Mouse (Mus musculus): ENCODE measurements around the gene Tmc5. TPM values are rescaled to one million over a fixed set of nuclear protein-coding genes. Genes with fewer than 3 reads are reported as not detected.

Tmc5 gene
- polyA plus RNA-seq, 2 experiments = not detected

- TF ChIP-seq EP300 (IDR thresholded peaks at IDR 0.05; ENCODE audit: low read depth) (no peak), CTCF (IDR thresholded peaks at IDR 0.05; ENCODE audit: low read depth) (no peak)
- no peak within 1 kb of the TSS for H3K27ac ChIP-seq
- peak; percentile 50; the same call in 1 of the 2 replicates for ATAC-seq (ENCODE audit: insufficient read depth)
These were observed 12.7 kb upstream of the Tmc5 start, which contains the start of gene Tmc7 for GRCm38 (mm10) chr7:118584257-118584907. Gene Tmc7 (minus strand): TSS chr7:118584736.

GRCm38 (mm10) chr7:118584926-118585325 lies 12.2 kb upstream of the Tmc5 start:
- DNase-seq (ENCODE audit: low read depth in 3 of 3, low spot score in 3 of 3) (no peak), ATAC-seq (ENCODE audit: insufficient read depth) (no peak)
- no peak for TF ChIP-seq EP300 (IDR thresholded peaks at IDR 0.05; ENCODE audit: low read depth)
- no peak for TF ChIP-seq CTCF (IDR thresholded peaks at IDR 0.05; ENCODE audit: low read depth)
- H3K4me2 ChIP-seq (ENCODE audit: low read depth) = peak overlapping the region; percentile 59
- H3K27me3 ChIP-seq (ENCODE audit: control insufficient read depth, insufficient read depth, low read length) = no peaks in the 10 kb centered on the region; the same call in 1 of the 2 replicates
- no peak overlapping the region for H3K27ac ChIP-seq
- WGBS (ENCODE audit: insufficient replicate concordance) = 49% methylated on average over 5 of the region's 5 CpGs
- no peaks in the 10 kb centered on the region for H3K4me1 ChIP-seq (replicated peaks; ENCODE audit: control insufficient read depth in 2 of 2, insufficient read depth in 2 of 2, low read length in 1 of 2)
- H3K4me3 ChIP-seq (ENCODE audit: insufficient read depth in 1 of 2, low read depth in 2 of 2, low read length in 2 of 2) = peak overlapping the region in 1 of 2 experiments; percentile 42; a peak in 2 of 4 replicates
- no peak overlapping the region for H3K9ac ChIP-seq (replicated peaks)
- H3K36me3 ChIP-seq (replicated peaks; ENCODE audit: control insufficient read depth, insufficient read depth, low read depth) = no peaks in the 10 kb centered on the region
- H3K9me3 ChIP-seq (ENCODE audit: control insufficient read depth, low read length) = no peaks in the 10 kb centered on the region

More at GRCm38 (mm10) chr7:118584257-118584907, 12.7 kb upstream of the Tmc5 start, which contains the start of gene Tmc7:
- no peak for DNase-seq (ENCODE audit: low read depth in 3 of 3, low spot score in 3 of 3)
- H3K9ac ChIP-seq (replicated peaks) = 0 out of 2 replicates have a peak within 1 kb of the TSS, but pooled peaks have one; percentile 5
- H3K27me3 ChIP-seq (ENCODE audit: control insufficient read depth, insufficient read depth, low read length) = no peaks in the 10 kb centered on the region; the same call in 1 of the 2 replicates
- no peaks in the 10 kb centered on the region for H3K9me3 ChIP-seq (ENCODE audit: control insufficient read depth, low read length)
- H3K4me1 ChIP-seq (replicated peaks; ENCODE audit: control insufficient read depth in 2 of 2, insufficient read depth in 2 of 2, low read length in 1 of 2) = no peaks in the 10 kb centered on the region
- WGBS (ENCODE audit: insufficient replicate concordance) = 1% methylated on average over 50 of the region's 51 CpGs
- H3K4me2 ChIP-seq (ENCODE audit: low read depth) = peak within 1 kb of the TSS; percentile 59
- no peaks in the 10 kb centered on the region for H3K36me3 ChIP-seq (replicated peaks; ENCODE audit: control insufficient read depth, insufficient read depth, low read depth)
- H3K4me3 ChIP-seq (ENCODE audit: insufficient read depth in 1 of 2, low read depth in 2 of 2, low read length in 2 of 2) = peak within 1 kb of the TSS; percentile 42 to 51

- no peak overlapping the region for H3K4me2 ChIP-seq (ENCODE audit: low read depth)
- no peaks in the 10 kb centered on the region for H3K4me1 ChIP-seq (replicated peaks; ENCODE audit: control insufficient read depth in 2 of 2, insufficient read depth in 2 of 2, low read length in 1 of 2)
- H3K9ac ChIP-seq (replicated peaks) = no peak overlapping the region
- ATAC-seq (ENCODE audit: insufficient read depth) (no peak), DNase-seq (ENCODE audit: low read depth in 3 of 3, low spot score in 3 of 3) (no peak)
- no peak overlapping the region for H3K4me3 ChIP-seq (ENCODE audit: insufficient read depth in 1 of 2, low read depth in 2 of 2, low read length in 2 of 2)
- no peaks in the 10 kb centered on the region for H3K9me3 ChIP-seq (ENCODE audit: control insufficient read depth, low read length)
- TF ChIP-seq CTCF (IDR thresholded peaks at IDR 0.05; ENCODE audit: low read depth) = no peak
- TF ChIP-seq EP300 (IDR thresholded peaks at IDR 0.05; ENCODE audit: low read depth) = no peak
- H3K36me3 ChIP-seq (replicated peaks; ENCODE audit: control insufficient read depth, insufficient read depth, low read depth) = no peaks in the 10 kb centered on the region
- no peak overlapping the region for H3K27ac ChIP-seq
- 49% methylated on average over 6 of the region's 6 CpGs for WGBS (ENCODE audit: insufficient replicate concordance)
- no peaks in the 10 kb centered on the region; the same call in 1 of the 2 replicates for H3K27me3 ChIP-seq (ENCODE audit: control insufficient read depth, insufficient read depth, low read length)
These were observed 11.2 kb upstream of the Tmc5 start for GRCm38 (mm10) chr7:118585856-118586255.

GRCm38 (mm10) chr7:118590726-118591305 lies 6.3 kb upstream of the Tmc5 start:
- Histone ChIP-seq H3K27ac (no peak overlapping the region), H3K4me3 (ENCODE audit: insufficient read depth in 1 of 2, low read depth in 2 of 2, low read length in 2 of 2) (no peak overlapping the region), H3K9ac (replicated peaks) (no peak overlapping the region), H3K27me3 (ENCODE audit: control insufficient read depth, insufficient read depth, low read length) (no peaks in the 10 kb centered on the region), H3K4me1 (replicated peaks; ENCODE audit: control insufficient read depth in 2 of 2, insufficient read depth in 2 of 2, low read length in 1 of 2) (peaks cover 0 to 2% of the 10 kb centered on the region in 2 experiments; a peak in 1 of 4 replicates), H3K36me3 (replicated peaks; ENCODE audit: control insufficient read depth, insufficient read depth, low read depth) (no peaks in the 10 kb centered on the region), H3K4me2 (ENCODE audit: low read depth) (no peak overlapping the region), H3K9me3 (ENCODE audit: control insufficient read depth, low read length) (no peaks in the 10 kb centered on the region)
- TF ChIP-seq CTCF (IDR thresholded peaks at IDR 0.05; ENCODE audit: low read depth) = no peak
- TF ChIP-seq EP300 (IDR thresholded peaks at IDR 0.05; ENCODE audit: low read depth) = no peak
- no peak for DNase-seq (ENCODE audit: low read depth in 3 of 3, low spot score in 3 of 3)
- no peak for ATAC-seq (ENCODE audit: insufficient read depth)
- 65% methylated on average over 5 of the region's 5 CpGs for WGBS (ENCODE audit: insufficient replicate concordance)

GRCm38 (mm10) chr7:118592146-118592545 lies 5.0 kb upstream of the Tmc5 start:
- Histone ChIP-seq H3K4me1 (replicated peaks; ENCODE audit: control insufficient read depth in 2 of 2, insufficient read depth in 2 of 2, low read length in 1 of 2) (peaks cover 0 to 2% of the 10 kb centered on the region in 2 experiments; a peak in 1 of 4 replicates), H3K9me3 (ENCODE audit: control insufficient read depth, low read length) (no peaks in the 10 kb centered on the region), H3K36me3 (replicated peaks; ENCODE audit: control insufficient read depth, insufficient read depth, low read depth) (no peaks in the 10 kb centered on the region), H3K27me3 (ENCODE audit: control insufficient read depth, insufficient read depth, low read length) (peaks cover 10% of the 10 kb centered on the region), H3K27ac (no peak overlapping the region), H3K9ac (replicated peaks) (no peak overlapping the region), H3K4me2 (ENCODE audit: low read depth) (no peak overlapping the region), H3K4me3 (ENCODE audit: insufficient read depth in 1 of 2, low read depth in 2 of 2, low read length in 2 of 2) (no peak overlapping the region)
- WGBS (ENCODE audit: insufficient replicate concordance) = 39% methylated on average over 6 of the region's 6 CpGs
- DNase-seq (ENCODE audit: low read depth in 3 of 3, low spot score in 3 of 3) = no peak
- TF ChIP-seq EP300 (IDR thresholded peaks at IDR 0.05; ENCODE audit: low read depth) (no peak), CTCF (IDR thresholded peaks at IDR 0.05; ENCODE audit: low read depth) (no peak)
- ATAC-seq (ENCODE audit: insufficient read depth) = no peak
